Mouse (Mus musculus): Measurements from ENCODE around the gene Pitpnb. TPM values are rescaled to one million over a fixed set of nuclear protein-coding genes. Genes with fewer than 3 reads are reported as not detected.

Pitpnb gene
- total and polyA plus RNA-seq, 3 experiments = 19.3 to 84.8 (median 31.5) TPM

DNA sequence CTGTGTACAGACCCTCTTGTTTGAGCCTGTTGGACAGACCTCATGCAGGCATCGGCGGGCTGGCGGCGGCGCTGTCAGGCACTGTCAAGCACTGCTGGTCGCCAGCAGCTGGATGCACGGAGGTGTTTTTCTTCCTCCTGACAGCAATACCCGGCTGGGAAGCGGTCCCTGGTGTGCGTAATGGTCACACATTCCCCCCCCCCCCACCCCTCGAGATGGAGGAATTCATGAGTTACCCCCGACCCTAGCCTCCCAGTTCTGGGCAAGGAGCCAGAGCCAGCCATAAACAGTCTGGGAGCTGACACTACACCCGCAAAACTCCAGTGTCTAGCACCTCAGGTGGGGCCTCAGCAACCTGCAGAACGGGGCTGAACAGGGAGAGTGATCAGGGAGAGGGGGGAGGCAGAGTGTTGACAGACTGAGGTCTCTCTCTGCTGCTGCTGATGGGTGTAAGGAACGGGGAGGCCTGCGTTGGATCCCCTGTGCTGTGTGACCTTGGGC is 103.8 kb downstream of the Pitpnb start:
- DNase-seq (ENCODE audit: low spot score) (no peak), ATAC-seq (ENCODE audit: extremely low read depth, insufficient number of reproducible peaks, low FRiP score, poor library complexity, severe bottlenecking) (no peak)
- TF ChIP-seq GATA2 (IDR thresholded peaks at IDR 0.05; ENCODE audit: borderline replicate concordance, low read depth, low read length) = no peak
- no peak for TF ChIP-seq TAL1 (conservative IDR thresholded peaks at IDR 0.05; ENCODE audit: low read depth, low read length)
- no peak for TF ChIP-seq CTCF (IDR thresholded peaks at IDR 0.05; ENCODE audit: low read depth, low read length)
- TF ChIP-seq GATA1 (IDR thresholded peaks at IDR 0.05; ENCODE audit: borderline replicate concordance, low read length) = no peak
- TF ChIP-seq POLR2AphosphoS5 (IDR thresholded peaks at IDR 0.05; ENCODE audit: insufficient replicate concordance, low read depth, low read length) = no peak
- no peaks in the 10 kb centered on the region for H3K36me3 ChIP-seq (replicated peaks)
- no peak overlapping the region for H3K4me3 ChIP-seq (ENCODE audit: low read depth, low read length)
- peaks cover 86% of the 10 kb centered on the region for H3K9me3 ChIP-seq (replicated peaks)
- H3K4me1 ChIP-seq (ENCODE audit: insufficient read depth, low read depth, low read length) = no peaks in the 10 kb centered on the region
- H3K27me3 ChIP-seq (ENCODE audit: insufficient read depth, low read length) = no peaks in the 10 kb centered on the region

GRCm38 (mm10) chr5:111436260-111436659 is 105.7 kb downstream of the Pitpnb start:
- ATAC-seq (ENCODE audit: extremely low read depth, insufficient number of reproducible peaks, low FRiP score, poor library complexity, severe bottlenecking) = no peak
- Histone ChIP-seq H3K36me3 (replicated peaks) (no peaks in the 10 kb centered on the region), H3K4me1 (ENCODE audit: insufficient read depth, low read depth, low read length) (no peaks in the 10 kb centered on the region), H3K4me3 (ENCODE audit: low read depth, low read length) (no peak overlapping the region), H3K9me3 (replicated peaks) (peaks cover 88% of the 10 kb centered on the region), H3K27me3 (ENCODE audit: insufficient read depth, low read length) (no peaks in the 10 kb centered on the region)
- TF ChIP-seq POLR2AphosphoS5 (IDR thresholded peaks at IDR 0.05; ENCODE audit: insufficient replicate concordance, low read depth, low read length) (no peak), TAL1 (conservative IDR thresholded peaks at IDR 0.05; ENCODE audit: low read depth, low read length) (no peak), CTCF (IDR thresholded peaks at IDR 0.05; ENCODE audit: low read depth, low read length) (no peak), GATA1 (IDR thresholded peaks at IDR 0.05; ENCODE audit: borderline replicate concordance, low read length) (no peak), GATA2 (IDR thresholded peaks at IDR 0.05; ENCODE audit: borderline replicate concordance, low read depth, low read length) (no peak)
- no peak for DNase-seq (ENCODE audit: low spot score)

GRCm38 (mm10) chr5:111437205-111437604 is 106.6 kb downstream of the Pitpnb start:
- DNase-seq (ENCODE audit: low spot score) = no peak
- TF ChIP-seq GATA1 (IDR thresholded peaks at IDR 0.05; ENCODE audit: borderline replicate concordance, low read length) (no peak), TAL1 (conservative IDR thresholded peaks at IDR 0.05; ENCODE audit: low read depth, low read length) (no peak), CTCF (IDR thresholded peaks at IDR 0.05; ENCODE audit: low read depth, low read length) (no peak), GATA2 (IDR thresholded peaks at IDR 0.05; ENCODE audit: borderline replicate concordance, low read depth, low read length) (no peak), POLR2AphosphoS5 (IDR thresholded peaks at IDR 0.05; ENCODE audit: insufficient replicate concordance, low read depth, low read length) (no peak)
- no peaks in the 10 kb centered on the region for H3K36me3 ChIP-seq (replicated peaks)
- H3K27me3 ChIP-seq (ENCODE audit: insufficient read depth, low read length) = no peaks in the 10 kb centered on the region
- no peak for ATAC-seq (ENCODE audit: extremely low read depth, insufficient number of reproducible peaks, low FRiP score, poor library complexity, severe bottlenecking)
- peaks cover 92% of the 10 kb centered on the region for H3K9me3 ChIP-seq (replicated peaks)
- H3K4me1 ChIP-seq (ENCODE audit: insufficient read depth, low read depth, low read length) = no peaks in the 10 kb centered on the region
- no peak overlapping the region for H3K4me3 ChIP-seq (ENCODE audit: low read depth, low read length)

Other genes with a start within 250 kb of the Pitpnb start
- not detected in 2 replicates for gene Mn1, start 86.6 kb downstream of the Pitpnb start, total RNA-seq (2014; fragmentation: Nextera tagmentation)
- gene Mn1, start 86.6 kb downstream of the Pitpnb start, total RNA-seq (2017) = 0.05 TPM in 1 of 2 replicates, not detected in the other
- gene Mn1, start 86.6 kb downstream of the Pitpnb start, polyA plus RNA-seq (2012) = not detected in 2 replicates

All from G1E (cell line).